Mouse (Mus musculus) limb, embryonic 15.5 days (tissue): ENCODE data around the gene Bbox1. TPM values are rescaled to one million over a fixed set of nuclear protein-coding genes. Genes with fewer than 3 reads are reported as not detected.

Experiments
- polyA plus RNA-seq: library from polyadenylated mRNA; unstranded; fragments of >200 nt; fragmentation: Nextera tagmentation; extraction: Ambion mirVana; gene quantifications from 2 replicates; pipeline ENCODE4 v1.2.1, GENCODE M21; 2015

The Bbox1 gene
- polyA plus RNA-seq, 1 experiment from 2014 or later, result 0.88 TPM

Other genes starting within 250 kb of the Bbox1 start
- gene Fibin, start 48.6 kb upstream of the Bbox1 start, polyA plus RNA-seq, result 119 and 120 TPM in 2 replicates